Mouse (Mus musculus): ENCODE measurements at regions not wholly inside any gene's neighbourhood (a gene's known extent, or its start where the extent isn't known, plus 50 kb on each side); places are given as distances from the start of the nearest gene placed in this dataset.

DNA sequence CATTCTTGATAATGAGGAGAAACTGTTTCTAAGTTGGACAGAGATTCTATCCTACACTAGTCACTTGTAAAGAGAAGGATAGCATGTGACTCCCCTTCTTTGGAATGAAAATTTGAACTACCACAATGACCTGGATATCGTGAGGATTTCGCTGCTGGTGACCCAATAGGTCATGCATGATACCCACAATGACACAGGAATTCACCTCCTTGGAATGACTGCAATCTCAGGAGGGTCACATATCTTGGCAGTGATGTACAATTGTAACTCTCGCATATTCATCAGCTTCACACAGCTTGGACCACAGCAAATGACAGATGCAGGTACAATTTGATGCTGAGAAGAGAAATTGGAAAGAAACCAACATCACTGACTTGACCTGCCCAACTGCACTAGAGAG, 210.9 kb upstream of the Cd180 start:
- H3K4me2 ChIP-seq (replicated peaks; ENCODE audit: low read depth, low read length): no peak overlapping the region

DNA sequence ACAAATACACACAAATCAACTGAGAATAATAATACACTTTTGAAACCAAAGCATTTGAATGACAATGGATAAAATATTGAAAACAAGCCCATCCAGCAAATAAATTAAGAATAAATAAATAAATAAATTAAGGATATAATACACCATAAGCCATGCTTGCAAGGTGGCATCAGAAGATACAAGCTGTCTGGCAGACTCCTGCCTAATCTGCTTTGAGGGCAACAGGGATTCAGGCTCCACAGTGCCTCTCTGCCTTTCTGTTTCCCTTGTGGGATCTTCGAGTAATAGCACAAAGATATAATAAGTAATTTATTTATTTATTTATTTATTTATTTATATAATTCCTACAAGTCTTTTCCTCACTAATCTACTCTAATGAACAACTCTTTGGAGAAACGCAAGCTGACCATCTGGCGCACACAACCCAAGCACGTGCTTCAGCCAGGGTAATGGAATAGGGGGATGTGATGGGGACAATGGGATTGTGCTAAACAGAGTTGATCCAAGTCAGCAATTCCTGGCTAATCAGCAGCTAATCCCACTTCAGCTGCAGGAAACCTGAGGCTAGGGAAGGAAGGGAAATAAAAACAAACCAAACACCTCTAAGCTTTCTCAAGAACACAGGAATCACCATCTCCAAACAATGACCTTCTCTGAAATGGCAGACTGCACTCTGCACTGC, 205.8 kb upstream of the Cd180 start:
- H3K4me3 ChIP-seq (ENCODE audit: low read depth, low read length): no peak overlapping the region
- H3K36me3 ChIP-seq (ENCODE audit: control insufficient read depth, insufficient read depth, low read length): no peaks in the 10 kb centered on the region
- no peak for DNase-seq (ENCODE audit: low spot score)
- ATAC-seq (ENCODE audit: low FRiP score): no peak
- no peak overlapping the region for H3K27ac ChIP-seq (ENCODE audit: low read depth, low read length)
- H3K4me1 ChIP-seq (replicated peaks; ENCODE audit: control insufficient read depth, insufficient read depth, low read length): no peaks in the 10 kb centered on the region
- no peaks in the 10 kb centered on the region for H3K9me3 ChIP-seq (ENCODE audit: control insufficient read depth, low read length)
- H3K27me3 ChIP-seq (ENCODE audit: control insufficient read depth, insufficient read depth, low read length): no peaks in the 10 kb centered on the region
- 54% methylated on average over 4 of the region's 4 CpGs for WGBS
- H3K9ac ChIP-seq (ENCODE audit: low read depth, low read length): no peak overlapping the region
- no peak overlapping the region for H3K4me2 ChIP-seq (replicated peaks; ENCODE audit: low read depth, low read length)

More for the DNA sequence above, 210.9 kb upstream of the Cd180 start:
- H3K36me3 ChIP-seq (ENCODE audit: control insufficient read depth, insufficient read depth, low read length): no peaks in the 10 kb centered on the region
- H3K4me1 ChIP-seq (replicated peaks; ENCODE audit: control insufficient read depth, insufficient read depth, low read length): no peaks in the 10 kb centered on the region
- 81% methylated on average over 3 of the region's 3 CpGs for WGBS
- H3K27me3 ChIP-seq (ENCODE audit: control insufficient read depth, insufficient read depth, low read length): no peaks in the 10 kb centered on the region
- H3K27ac ChIP-seq (ENCODE audit: low read depth, low read length): no peak overlapping the region
- no peak for ATAC-seq (ENCODE audit: low FRiP score)
- no peak overlapping the region for H3K9ac ChIP-seq (ENCODE audit: low read depth, low read length)
- no peaks in the 10 kb centered on the region for H3K9me3 ChIP-seq (ENCODE audit: control insufficient read depth, low read length)
- no peak for DNase-seq (ENCODE audit: low spot score)
- H3K4me3 ChIP-seq (ENCODE audit: low read depth, low read length): no peak overlapping the region

DNA sequence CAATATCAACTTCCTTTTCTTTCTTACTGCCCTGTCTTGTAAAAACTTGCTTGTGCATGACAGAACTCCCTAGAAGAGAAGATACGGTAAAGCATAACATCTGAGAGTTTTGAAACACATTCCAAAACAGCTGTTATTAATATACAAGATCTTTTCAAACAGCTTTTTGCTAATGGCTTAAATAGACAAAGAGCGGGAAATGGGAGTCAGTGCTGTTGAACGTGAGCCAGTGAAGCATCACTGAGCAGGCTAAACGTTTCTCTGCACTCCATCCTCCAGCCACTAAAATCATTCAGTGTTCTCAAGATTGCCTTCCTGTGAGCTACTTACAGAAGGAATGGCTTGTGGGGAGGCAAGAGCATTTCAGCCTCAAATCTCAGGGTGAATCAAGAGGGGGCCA, 202.0 kb upstream of the Cd180 start:
- Histone ChIP-seq H3K4me1 (replicated peaks; ENCODE audit: control insufficient read depth, insufficient read depth, low read length) (no peaks in the 10 kb centered on the region), H3K9me3 (ENCODE audit: control insufficient read depth, low read length) (no peaks in the 10 kb centered on the region), H3K27ac (ENCODE audit: low read depth, low read length) (no peak overlapping the region), H3K4me2 (replicated peaks; ENCODE audit: low read depth, low read length) (no peak overlapping the region), H3K36me3 (ENCODE audit: control insufficient read depth, insufficient read depth, low read length) (no peaks in the 10 kb centered on the region), H3K4me3 (ENCODE audit: low read depth, low read length) (no peak overlapping the region), H3K9ac (ENCODE audit: low read depth, low read length) (no peak overlapping the region), H3K27me3 (ENCODE audit: control insufficient read depth, insufficient read depth, low read length) (no peaks in the 10 kb centered on the region)
- WGBS: 90% methylated on average over 4 of the region's 4 CpGs
- ATAC-seq (ENCODE audit: low FRiP score): no peak
- DNase-seq (ENCODE audit: low spot score): no peak

DNA sequence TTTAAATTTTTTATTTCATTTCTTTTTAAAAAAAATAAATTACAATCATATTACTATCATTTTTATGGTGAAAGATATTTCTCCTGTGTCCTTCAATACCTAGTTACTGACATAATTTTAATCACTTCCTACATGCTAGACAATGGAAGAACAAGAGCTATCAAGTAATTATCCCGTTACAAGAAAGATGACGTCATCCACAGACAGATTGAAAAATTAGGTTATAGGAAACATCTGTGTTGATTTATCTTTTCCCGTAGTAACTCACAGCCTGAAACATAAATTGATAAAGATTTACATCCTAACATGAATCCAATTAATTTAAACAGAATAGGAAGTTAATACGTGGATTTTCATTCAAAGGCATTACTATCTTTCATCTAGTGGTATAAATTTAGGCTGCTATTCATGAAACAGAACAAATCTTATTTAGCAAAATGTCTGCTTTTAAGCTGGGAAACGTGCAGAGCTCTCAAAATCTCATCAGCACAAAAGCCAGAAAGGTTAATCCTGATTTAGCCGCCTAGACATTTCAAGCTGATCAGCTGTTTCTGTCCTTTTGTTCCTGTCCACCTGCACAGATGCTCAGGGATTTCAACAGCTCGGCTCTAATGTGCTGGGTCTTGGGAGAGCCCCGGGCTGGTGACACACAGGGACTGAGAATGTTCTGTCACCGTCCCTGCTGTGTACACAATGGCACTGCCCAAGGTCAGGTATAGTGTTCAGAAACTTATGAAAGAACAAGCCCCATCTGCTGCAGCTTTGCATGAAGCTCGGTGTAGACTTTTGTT, 189.0 kb upstream of the Cd180 start:
- ATAC-seq (ENCODE audit: low FRiP score): peak; percentile 66; the same call in 1 of the 2 replicates
- H3K4me2 ChIP-seq (replicated peaks; ENCODE audit: low read depth, low read length): no peak overlapping the region
- DNase-seq (ENCODE audit: low spot score): no peak
- H3K9me3 ChIP-seq (ENCODE audit: control insufficient read depth, low read length): no peaks in the 10 kb centered on the region
- no peaks in the 10 kb centered on the region for H3K4me1 ChIP-seq (replicated peaks; ENCODE audit: control insufficient read depth, insufficient read depth, low read length)
- WGBS: 58% methylated on average over 10 of the region's 10 CpGs
- no peaks in the 10 kb centered on the region for H3K27me3 ChIP-seq (ENCODE audit: control insufficient read depth, insufficient read depth, low read length)
- no peaks in the 10 kb centered on the region for H3K36me3 ChIP-seq (ENCODE audit: control insufficient read depth, insufficient read depth, low read length)
- no peak overlapping the region for H3K27ac ChIP-seq (ENCODE audit: low read depth, low read length)
- H3K4me3 ChIP-seq (ENCODE audit: low read depth, low read length): no peak overlapping the region
- no peak overlapping the region for H3K9ac ChIP-seq (ENCODE audit: low read depth, low read length)

DNA sequence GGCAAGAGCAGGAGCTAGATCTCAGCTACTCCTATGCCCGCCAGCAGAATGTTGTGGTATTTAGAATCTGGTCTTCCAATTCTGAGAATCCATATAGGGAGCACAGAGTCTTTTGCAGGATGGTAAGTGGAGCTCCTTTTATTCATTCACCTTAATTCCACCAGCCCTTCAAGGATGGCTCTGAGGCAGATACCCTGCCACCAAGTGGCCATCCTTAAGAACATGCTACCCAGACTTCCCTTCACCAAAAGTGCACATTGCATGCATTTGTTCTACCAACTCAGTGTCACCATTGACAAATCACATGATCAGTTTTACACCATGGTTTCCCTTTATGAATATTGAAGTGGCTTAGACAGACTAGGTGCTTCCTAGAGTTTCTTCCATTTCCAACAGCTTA, 186.1 kb upstream of the Cd180 start:
- Histone ChIP-seq H3K27ac (ENCODE audit: low read depth, low read length) (no peak overlapping the region), H3K36me3 (ENCODE audit: control insufficient read depth, insufficient read depth, low read length) (no peaks in the 10 kb centered on the region), H3K27me3 (ENCODE audit: control insufficient read depth, insufficient read depth, low read length) (no peaks in the 10 kb centered on the region), H3K4me2 (replicated peaks; ENCODE audit: low read depth, low read length) (no peak overlapping the region), H3K4me1 (replicated peaks; ENCODE audit: control insufficient read depth, insufficient read depth, low read length) (no peaks in the 10 kb centered on the region), H3K9me3 (ENCODE audit: control insufficient read depth, low read length) (no peaks in the 10 kb centered on the region), H3K4me3 (ENCODE audit: low read depth, low read length) (no peak overlapping the region), H3K9ac (ENCODE audit: low read depth, low read length) (no peak overlapping the region)
- 87% methylated on average over 1 of the region's 1 CpGs for WGBS
- DNase-seq (ENCODE audit: low spot score) (no peak), ATAC-seq (ENCODE audit: low FRiP score) (no peak)

DNA sequence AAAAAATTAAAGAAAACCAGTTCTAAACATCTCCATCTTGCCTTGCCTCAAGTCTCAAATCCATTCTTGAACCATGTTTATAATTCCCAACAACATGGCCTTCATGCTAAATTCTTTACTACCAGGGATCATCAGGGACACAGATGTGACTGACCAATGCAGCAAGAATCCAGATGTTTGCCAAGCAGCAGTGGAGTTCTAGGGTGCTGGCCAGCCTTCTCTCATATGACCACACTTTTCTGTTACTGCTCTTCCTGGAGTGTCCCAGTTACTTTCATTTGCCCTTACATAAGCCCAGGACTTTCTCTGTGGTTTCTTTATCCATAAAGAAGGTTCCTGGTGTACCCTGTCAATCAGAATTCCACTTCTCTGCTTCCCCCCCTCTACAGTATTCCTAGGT, 185.4 kb upstream of the Cd180 start:
- no peak overlapping the region for H3K4me3 ChIP-seq (ENCODE audit: low read depth, low read length)
- H3K9ac ChIP-seq (ENCODE audit: low read depth, low read length): no peak overlapping the region
- DNase-seq (ENCODE audit: low spot score): no peak
- no peaks in the 10 kb centered on the region for H3K27me3 ChIP-seq (ENCODE audit: control insufficient read depth, insufficient read depth, low read length)
- ATAC-seq (ENCODE audit: low FRiP score): no peak
- no peaks in the 10 kb centered on the region for H3K36me3 ChIP-seq (ENCODE audit: control insufficient read depth, insufficient read depth, low read length)
- H3K27ac ChIP-seq (ENCODE audit: low read depth, low read length): no peak overlapping the region
- no peak overlapping the region for H3K4me2 ChIP-seq (replicated peaks; ENCODE audit: low read depth, low read length)
- no peaks in the 10 kb centered on the region for H3K9me3 ChIP-seq (ENCODE audit: control insufficient read depth, low read length)
- H3K4me1 ChIP-seq (replicated peaks; ENCODE audit: control insufficient read depth, insufficient read depth, low read length): no peaks in the 10 kb centered on the region

DNA sequence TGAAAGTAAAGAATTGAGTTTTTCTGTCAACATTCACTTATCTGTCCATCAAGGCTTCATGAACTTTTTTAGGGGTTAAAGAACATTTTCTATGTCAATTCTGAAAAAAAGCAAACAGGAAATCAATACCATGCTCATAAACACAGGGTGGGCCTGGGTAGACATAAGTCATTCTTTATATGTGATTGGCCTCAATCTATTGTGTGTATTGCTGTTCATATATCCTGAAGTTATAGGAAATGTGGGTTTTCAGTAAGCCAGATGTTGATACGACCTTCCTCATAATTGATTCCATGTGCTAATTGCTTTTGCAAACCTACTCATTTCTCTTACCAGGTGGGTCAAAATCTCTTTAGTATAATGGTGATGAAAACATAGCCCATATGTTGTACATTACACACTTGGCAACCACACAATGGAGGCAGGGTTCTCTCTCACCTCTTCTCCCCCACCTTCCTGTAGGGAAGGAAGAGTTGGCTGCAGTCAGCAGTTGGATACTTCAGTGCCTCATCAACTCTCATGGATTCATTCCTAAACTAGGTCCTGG, 182.6 kb upstream of the Cd180 start:
- no peak overlapping the region for H3K27ac ChIP-seq (ENCODE audit: low read depth, low read length)
- WGBS: 67% methylated on average over 1 of the region's 1 CpGs
- no peaks in the 10 kb centered on the region for H3K4me1 ChIP-seq (replicated peaks; ENCODE audit: control insufficient read depth, insufficient read depth, low read length)
- no peaks in the 10 kb centered on the region for H3K9me3 ChIP-seq (ENCODE audit: control insufficient read depth, low read length)
- no peak overlapping the region for H3K4me2 ChIP-seq (replicated peaks; ENCODE audit: low read depth, low read length)
- no peak overlapping the region for H3K9ac ChIP-seq (ENCODE audit: low read depth, low read length)
- H3K4me3 ChIP-seq (ENCODE audit: low read depth, low read length): no peak overlapping the region
- DNase-seq (ENCODE audit: low spot score) (no peak), ATAC-seq (ENCODE audit: low FRiP score) (no peak)
- H3K27me3 ChIP-seq (ENCODE audit: control insufficient read depth, insufficient read depth, low read length): no peaks in the 10 kb centered on the region
- H3K36me3 ChIP-seq (ENCODE audit: control insufficient read depth, insufficient read depth, low read length): no peaks in the 10 kb centered on the region

DNA sequence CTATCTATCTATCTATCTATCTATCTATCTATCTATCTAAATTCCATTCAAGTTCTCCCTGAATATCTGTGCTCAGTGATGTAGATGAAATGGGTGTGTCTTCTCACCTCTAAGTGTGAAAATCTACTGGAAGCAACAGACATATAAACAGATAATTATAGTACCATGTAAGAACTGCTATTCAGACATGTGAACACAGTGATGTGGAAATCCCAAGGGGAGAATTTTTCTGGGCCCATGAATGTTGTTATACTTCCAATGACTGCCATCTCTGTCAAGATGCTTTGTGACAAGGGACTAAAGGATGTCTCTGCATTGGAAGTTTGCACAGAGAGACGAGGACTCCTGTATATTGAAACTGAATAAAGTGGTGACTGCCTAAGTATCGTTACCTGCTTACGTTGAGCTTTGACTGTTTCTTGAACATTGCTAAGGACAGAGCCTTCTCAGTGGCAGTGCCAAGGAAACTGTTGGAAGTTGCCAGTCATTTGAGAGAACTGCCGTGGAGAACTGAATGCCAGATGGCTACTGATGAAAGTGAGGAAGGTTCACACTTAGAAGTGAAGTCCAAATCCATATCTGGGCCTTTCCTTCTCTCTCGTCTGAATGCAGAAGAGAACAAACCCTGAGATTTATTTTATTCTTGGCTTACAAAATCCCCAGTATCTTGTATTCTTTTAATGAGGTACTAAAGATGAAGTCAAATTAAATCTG, 175.0 kb upstream of the Cd180 start:
- 89% methylated on average over 5 of the region's 5 CpGs for WGBS
- no peaks in the 10 kb centered on the region for H3K4me1 ChIP-seq (replicated peaks; ENCODE audit: control insufficient read depth, insufficient read depth, low read length)
- no peaks in the 10 kb centered on the region for H3K27me3 ChIP-seq (ENCODE audit: control insufficient read depth, insufficient read depth, low read length)
- no peak overlapping the region for H3K27ac ChIP-seq (ENCODE audit: low read depth, low read length)
- H3K36me3 ChIP-seq (ENCODE audit: control insufficient read depth, insufficient read depth, low read length): no peaks in the 10 kb centered on the region
- no peak for DNase-seq (ENCODE audit: low spot score)
- no peak for ATAC-seq (ENCODE audit: low FRiP score)
- no peak overlapping the region for H3K4me2 ChIP-seq (replicated peaks; ENCODE audit: low read depth, low read length)
- no peaks in the 10 kb centered on the region for H3K9me3 ChIP-seq (ENCODE audit: control insufficient read depth, low read length)
- no peak overlapping the region for H3K4me3 ChIP-seq (ENCODE audit: low read depth, low read length)
- no peak overlapping the region for H3K9ac ChIP-seq (ENCODE audit: low read depth, low read length)

Measured in hindbrain, embryonic 11.5 days (tissue).